Mouse (Mus musculus): ENCODE results near the gene Zfp385c. TPM values are rescaled to one million over a fixed set of nuclear protein-coding genes. Genes with fewer than 3 reads are reported as not detected.

The Zfp385c gene
- 0.54 and 0.65 TPM in 2 replicates for polyA plus RNA-seq (2012; rRNA removed)

GRCm38 (mm10) chr11:100692164-100692616, at the start of gene Zfp385c:
Gene Zfp385c (minus strand): TSS chr11:100692455.
- no peak for DNase-seq (ENCODE audit: low spot score)

- no peak for DNase-seq (ENCODE audit: low spot score)
Observed at GRCm38 (mm10) chr11:100741348-100741747, 49.1 kb upstream of the Zfp385c start.

- no peak for DNase-seq (ENCODE audit: low spot score)
Observed at GRCm38 (mm10) chr11:100738749-100739148, 46.5 kb upstream of the Zfp385c start.

- DNase-seq (ENCODE audit: low spot score): peak; percentile 88
Observed at GRCm38 (mm10) chr11:100738066-100738604, 45.9 kb upstream of the Zfp385c start, which contains the start of gene Rab5c. Gene Rab5c (minus strand): TSS chr11:100738215.

- no peak for DNase-seq (ENCODE audit: low spot score)
Observed at GRCm38 (mm10) chr11:100737105-100737733, 45.0 kb upstream of the Zfp385c start.

GRCm38 (mm10) chr11:100736746-100737080, 44.5 kb upstream of the Zfp385c start:
- no peak for DNase-seq (ENCODE audit: low spot score)

- no peak for DNase-seq (ENCODE audit: low spot score)
Observed at GRCm38 (mm10) chr11:100735954-100736745, 43.9 kb upstream of the Zfp385c start.

- DNase-seq (ENCODE audit: low spot score): no peak
Observed at GRCm38 (mm10) chr11:100735134-100735865, 43.0 kb upstream of the Zfp385c start.

GRCm38 (mm10) chr11:100730477-100731205, 38.4 kb upstream of the Zfp385c start:
- no peak for DNase-seq (ENCODE audit: low spot score)

- DNase-seq (ENCODE audit: low spot score): no peak
Observed at GRCm38 (mm10) chr11:100729976-100730375, 37.7 kb upstream of the Zfp385c start.

- no peak for DNase-seq (ENCODE audit: low spot score)
Observed at GRCm38 (mm10) chr11:100728601-100729000, 36.3 kb upstream of the Zfp385c start.

GRCm38 (mm10) chr11:100727201-100727600, 34.9 kb upstream of the Zfp385c start:
- no peak for DNase-seq (ENCODE audit: low spot score)

- no peak for DNase-seq (ENCODE audit: low spot score)
Observed at GRCm38 (mm10) chr11:100724919-100725512, 32.8 kb upstream of the Zfp385c start.

GRCm38 (mm10) chr11:100722493-100723028, 30.3 kb upstream of the Zfp385c start:
- no peak for DNase-seq (ENCODE audit: low spot score)

GRCm38 (mm10) chr11:100721776-100722492, 29.7 kb upstream of the Zfp385c start:
- DNase-seq (ENCODE audit: low spot score): no peak

GRCm38 (mm10) chr11:100721254-100721653, 29.0 kb upstream of the Zfp385c start:
- DNase-seq (ENCODE audit: low spot score): no peak

- no peak for DNase-seq (ENCODE audit: low spot score)
Observed at GRCm38 (mm10) chr11:100720345-100720744, 28.1 kb upstream of the Zfp385c start.

GRCm38 (mm10) chr11:100719893-100720292, 27.6 kb upstream of the Zfp385c start:
- DNase-seq (ENCODE audit: low spot score): no peak

GRCm38 (mm10) chr11:100719312-100719711, 27.1 kb upstream of the Zfp385c start:
- no peak for DNase-seq (ENCODE audit: low spot score)

- no peak for DNase-seq (ENCODE audit: low spot score)
Observed at GRCm38 (mm10) chr11:100718866-100719265, 26.6 kb upstream of the Zfp385c start.

Measured in urinary bladder, adult 2 months (tissue).